Mouse (Mus musculus) neural tube, postnatal 0 days (tissue): ENCODE results near the gene Lnpk. TPM values are rescaled to one million over a fixed set of nuclear protein-coding genes. Genes with fewer than 3 reads are reported as not detected.

Experiments used
- polyA plus RNA-seq: library from polyadenylated mRNA; unstranded; fragments of >200 nt; fragmentation: Nextera tagmentation; extraction: Ambion mirVana; gene quantifications from 2 replicates; pipeline ENCODE4 v1.2.1, GENCODE M21; 2015

Lnpk gene
- 31.1 and 35.3 TPM in 2 replicates for polyA plus RNA-seq

GRCm38 (mm10) chr2:74578843-74579489, at the start of gene Lnpk:
Gene Lnpk (minus strand): TSS chr2:74579435.

Other genes with a start within 250 kb of the Lnpk start
- 0.19 and 0.41 TPM in 2 replicates for gene Evx2, start 80.1 kb upstream of the Lnpk start, polyA plus RNA-seq
- gene Hoxd13, start 88.9 kb upstream of the Lnpk start, polyA plus RNA-seq = 0.10 and 0.18 TPM in 2 replicates
- gene Hoxd12, start 95.6 kb upstream of the Lnpk start, polyA plus RNA-seq = 0.14 TPM in 1 of 2 replicates, not detected in the other
- gene Hoxd11, start 100.1 kb upstream of the Lnpk start, polyA plus RNA-seq = 3.7 and 10.0 TPM in 2 replicates
- 77.5 and 127 TPM in 2 replicates for gene Hoxd10, start 112.5 kb upstream of the Lnpk start, polyA plus RNA-seq
- gene Hoxd9, start 118.3 kb upstream of the Lnpk start, polyA plus RNA-seq = 23.0 and 34.9 TPM in 2 replicates
- gene Hoxd8, start 125.2 kb upstream of the Lnpk start, polyA plus RNA-seq = 11.9 and 12.2 TPM in 2 replicates
- 8.8 and 9.1 TPM in 2 replicates for gene Hoxd3, start 132.5 kb upstream of the Lnpk start, polyA plus RNA-seq
- 2.5 and 3.1 TPM in 2 replicates for gene Hoxd4, start 132.5 kb upstream of the Lnpk start, polyA plus RNA-seq
- 0.62 and 0.75 TPM in 2 replicates for gene Gm28230, start 147.3 kb upstream of the Lnpk start, polyA plus RNA-seq
- 0.43 and 1.3 TPM in 2 replicates for gene Hoxd1, start 183.5 kb upstream of the Lnpk start, polyA plus RNA-seq
- gene Mtx2, start 246.4 kb upstream of the Lnpk start, polyA plus RNA-seq = 144 and 155 TPM in 2 replicates